Mouse (Mus musculus) urinary bladder, adult 18-20 months (tissue): ENCODE measurements around the gene Csnk1e.
"Not testable (repeated sequence)": the region's sequence is repeated elsewhere in the genome, so short reads cannot be mapped to it uniquely, and the experiment has no call there.

Source experiments
- DNase-seq, 2 experiments: peaks; one replicate each; pipeline ENCODE4 v3.0.0; 2022; ENCODE audit warnings: low spot score in 2 of 2, mixed read lengths in 2 of 2

Csnk1e gene

DNA sequence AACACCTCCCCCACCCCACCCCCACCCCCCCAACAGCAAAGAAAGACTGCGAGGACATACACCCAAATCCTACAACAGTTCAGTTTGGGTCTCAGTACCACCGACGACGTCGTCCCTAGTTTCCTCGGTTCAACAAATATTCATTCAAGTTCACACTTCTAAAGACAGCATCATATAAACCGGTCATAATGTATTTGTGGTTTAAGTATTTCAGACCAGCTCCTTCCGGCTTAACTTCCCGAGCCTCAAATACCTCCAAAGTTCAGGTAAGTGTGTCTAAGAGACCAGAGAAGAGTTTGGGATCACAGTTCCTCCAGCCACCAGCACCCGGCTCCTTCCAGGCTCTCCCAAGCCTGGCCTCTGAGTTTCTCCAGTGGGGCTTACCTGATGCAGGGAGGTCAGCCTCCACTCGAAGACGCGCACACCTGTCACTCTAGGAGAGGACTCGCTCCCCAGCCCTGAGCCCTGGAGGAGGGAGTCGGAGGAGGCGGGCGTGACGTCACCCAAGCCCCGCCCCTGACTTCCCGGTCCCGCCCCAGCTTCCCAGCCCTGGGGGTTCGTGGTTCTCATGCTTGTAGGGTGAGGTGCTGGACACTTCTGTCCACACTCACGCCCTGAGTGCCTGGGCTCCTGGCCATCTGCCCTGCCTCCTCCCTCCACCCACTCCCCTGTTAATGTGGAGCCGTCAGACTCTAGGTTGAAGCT is at the start of gene Csnk1e:
TSS of gene Csnk1e (minus strand) at position 461 of the 705 bp plus-strand sequence.
- DNase-seq: peak; percentile 73 to 77

DNA sequence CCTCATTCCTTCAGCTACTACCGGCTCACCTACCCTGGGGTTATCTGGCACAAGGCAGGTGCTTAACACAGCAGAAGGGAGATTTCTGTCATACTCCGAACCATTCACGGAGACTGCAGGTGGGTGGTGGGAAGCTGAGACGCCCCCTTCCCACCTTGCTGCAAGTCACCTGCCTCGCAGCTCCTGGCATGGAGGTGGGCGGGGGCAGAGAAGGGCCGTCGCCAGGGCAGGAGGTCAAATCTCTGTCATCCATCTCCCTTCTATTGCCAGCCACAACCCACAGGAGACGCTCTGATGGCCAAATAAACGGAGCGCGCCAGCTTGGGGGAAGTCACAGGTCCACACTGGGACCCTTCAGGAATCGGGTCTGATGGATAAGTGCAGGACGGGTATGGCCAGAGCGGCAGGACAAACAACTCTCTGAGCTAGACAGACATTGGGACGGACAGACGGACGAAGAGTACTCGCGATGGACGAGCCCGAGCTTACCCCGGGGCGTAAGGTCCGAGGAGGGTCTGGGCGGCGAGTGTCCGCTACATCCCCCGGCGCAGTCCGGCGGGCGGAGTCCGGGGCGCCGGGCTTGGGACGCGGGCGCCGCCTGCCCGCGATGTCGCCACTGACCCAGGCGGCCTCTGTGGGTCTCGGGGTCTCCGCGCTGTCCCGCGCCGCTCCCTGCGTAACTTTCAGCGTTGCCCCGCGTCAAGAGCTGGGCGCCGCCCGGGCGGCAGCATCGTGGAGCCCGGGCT is 49.5 kb upstream of the Csnk1e start, which contains the start of gene Kcnj4:
TSS of gene Kcnj4 (minus strand) at position 535 of the 746 bp plus-strand sequence.
- peak in 1 of 2 experiments; percentile 24 for DNase-seq

GRCm38 (mm10) chr15:79503438-79503837 is 48.1 kb upstream of the Csnk1e start:
- no peak for DNase-seq

GRCm38 (mm10) chr15:79502891-79503341 is 47.5 kb upstream of the Csnk1e start:
- DNase-seq: no peak

GRCm38 (mm10) chr15:79500110-79500509 is 44.7 kb upstream of the Csnk1e start:
- DNase-seq: no peak

DNA sequence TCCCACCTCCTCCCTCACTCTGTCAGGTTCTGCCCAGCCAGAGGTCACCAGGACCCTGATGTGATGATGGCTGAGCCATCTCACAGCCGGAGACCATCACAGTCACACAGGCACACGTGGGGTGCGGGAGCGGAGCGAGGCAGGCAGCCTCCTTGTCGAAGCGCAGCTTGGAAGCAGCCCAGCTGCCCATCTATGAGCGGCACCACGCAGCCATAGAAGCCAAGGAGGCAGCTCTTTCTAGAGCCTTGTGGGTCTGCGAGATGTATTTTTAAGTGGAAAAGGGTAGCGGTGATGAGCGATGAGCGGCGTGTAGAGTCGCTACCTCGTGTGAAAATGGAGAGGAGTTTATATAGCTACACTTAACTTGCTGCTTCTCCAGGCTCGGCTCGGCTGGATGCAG is 38.2 kb upstream of the Csnk1e start:
- no peak for DNase-seq

DNA sequence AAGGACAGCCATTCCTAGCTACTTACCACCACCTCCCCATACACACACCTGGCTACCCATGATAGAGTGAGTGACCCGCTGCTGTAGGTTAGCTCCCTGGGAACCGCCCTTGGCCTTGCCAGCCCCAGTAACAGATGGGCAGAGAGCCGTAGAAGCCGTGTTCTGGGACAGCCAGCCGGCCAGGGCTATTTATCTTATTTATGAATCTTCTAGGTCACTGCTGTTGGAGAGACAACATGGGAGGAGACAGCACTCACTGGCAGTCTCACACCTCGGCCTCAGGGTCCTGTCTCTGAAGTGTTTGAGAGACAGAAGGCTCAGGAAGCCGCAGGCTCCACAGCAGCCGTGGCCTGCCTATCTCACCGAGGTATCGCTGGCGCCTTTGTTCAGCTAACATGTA is 34.1 kb upstream of the Csnk1e start:
- DNase-seq: no peak

GRCm38 (mm10) chr15:79481181-79481688 is 25.9 kb upstream of the Csnk1e start:
- DNase-seq: no peak

- no peak for DNase-seq
Observed at GRCm38 (mm10) chr15:79477227-79477626, 21.9 kb upstream of the Csnk1e start.

DNA sequence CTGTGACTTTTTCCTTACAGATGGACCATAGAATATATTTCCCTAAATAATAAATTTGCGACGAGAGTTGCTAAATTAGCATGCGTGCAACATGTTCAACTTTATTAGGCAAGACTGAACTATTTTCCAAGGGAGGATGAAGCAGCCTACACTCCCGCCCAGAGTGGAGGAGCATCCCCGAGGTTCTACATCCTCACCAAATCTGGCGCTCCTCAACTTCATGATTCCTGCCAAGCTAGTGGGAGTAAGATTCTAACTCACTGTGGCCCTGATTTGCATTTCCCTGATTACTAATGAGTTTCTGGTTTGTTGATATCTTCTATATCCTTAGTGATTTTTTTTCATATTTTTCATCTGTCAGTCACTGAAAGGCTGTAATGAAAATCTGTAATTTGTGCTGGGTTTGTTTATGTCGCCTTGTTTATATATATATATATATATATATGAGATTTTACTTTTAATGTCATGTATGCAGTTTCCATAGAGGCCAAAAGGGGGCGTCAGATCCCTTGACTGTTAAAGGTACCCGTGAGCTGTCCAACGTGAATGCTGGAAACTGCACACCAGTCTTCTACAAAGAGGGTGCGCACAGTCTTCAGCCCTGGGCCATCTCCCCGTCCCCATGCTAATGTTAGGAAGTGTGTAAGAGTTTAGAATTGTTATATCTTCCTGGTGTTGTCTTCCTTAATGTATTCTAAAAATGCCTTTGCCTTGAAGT is 18.4 kb upstream of the Csnk1e start:
- DNase-seq: no peak

DNA sequence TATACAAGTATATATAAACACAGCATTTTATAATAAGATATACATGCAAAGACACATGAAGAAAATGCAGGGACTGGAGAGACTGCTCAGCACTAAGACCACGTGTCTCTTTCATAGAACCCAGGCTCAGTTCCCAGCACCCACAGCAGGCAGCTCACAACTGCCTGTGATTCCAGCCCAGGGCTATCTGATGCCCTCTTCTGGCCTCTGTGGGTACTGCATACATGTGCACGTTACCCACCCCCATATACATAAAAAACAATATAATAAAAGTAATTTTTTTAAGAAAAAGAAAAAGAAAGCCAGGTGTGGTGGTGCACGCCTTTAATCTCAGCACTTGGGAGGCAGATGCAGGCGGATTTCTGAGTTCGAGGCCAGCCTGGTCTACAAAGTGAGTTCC is 17.7 kb upstream of the Csnk1e start:
- DNase-seq: no peak

GRCm38 (mm10) chr15:79471095-79471494 is 15.7 kb upstream of the Csnk1e start:
- DNase-seq: no peak

GRCm38 (mm10) chr15:79470583-79470982 is 15.2 kb upstream of the Csnk1e start:
- no peak for DNase-seq

DNA sequence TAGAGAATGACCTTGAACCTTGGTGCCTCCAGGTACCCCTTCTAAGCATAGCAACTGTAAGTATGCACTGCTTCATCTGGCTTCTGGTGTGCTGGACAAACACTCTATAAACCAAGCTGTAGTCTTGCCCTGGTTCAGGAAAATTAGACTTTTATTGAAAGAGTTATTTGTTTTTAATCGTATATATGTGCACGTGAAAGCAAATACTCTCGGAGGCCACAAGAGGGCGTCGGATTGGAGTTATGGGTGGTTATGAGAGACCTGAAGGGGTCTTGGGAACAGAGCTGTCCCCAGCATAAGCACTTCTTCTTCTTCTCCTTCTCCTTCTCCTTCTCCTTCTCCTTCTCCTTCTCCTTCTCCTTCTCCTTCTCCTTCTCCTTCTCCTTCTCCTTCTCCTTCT is 14.2 kb upstream of the Csnk1e start:
- DNase-seq: no peak

DNA sequence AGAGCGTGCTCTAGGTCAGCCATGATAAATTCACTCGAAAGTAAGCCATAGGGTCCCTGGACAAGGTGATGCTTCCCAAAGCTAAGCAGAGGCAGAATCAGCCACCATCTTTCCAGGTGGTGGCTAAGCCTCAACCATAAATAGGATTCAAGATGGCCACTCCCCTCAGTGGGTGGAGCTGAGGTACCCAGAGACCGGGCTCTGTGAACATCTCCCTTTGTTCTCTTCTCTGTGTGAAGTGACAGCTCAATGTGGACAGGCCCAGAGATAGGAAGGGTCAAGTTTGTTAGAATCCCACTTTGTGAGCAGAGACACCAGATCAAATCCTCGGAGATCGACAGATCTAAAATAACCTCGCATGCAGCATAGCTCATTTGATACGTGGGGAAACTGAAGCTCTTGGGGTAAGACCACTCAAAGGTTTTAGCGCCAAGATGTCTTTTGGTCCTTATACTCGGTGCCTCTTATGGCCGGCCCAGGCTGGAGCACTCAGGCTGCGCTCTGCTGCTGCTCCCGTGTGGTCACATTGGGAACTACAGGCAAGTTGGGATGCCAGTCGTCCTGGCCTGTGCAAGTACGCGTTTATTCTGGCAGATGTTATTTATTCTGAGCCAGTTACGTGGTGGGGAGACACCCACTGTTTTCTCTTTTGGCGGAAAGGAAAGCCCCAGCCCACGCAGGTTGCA is 11.4 kb upstream of the Csnk1e start:
- peak; percentile 74 to 85 for DNase-seq

DNA sequence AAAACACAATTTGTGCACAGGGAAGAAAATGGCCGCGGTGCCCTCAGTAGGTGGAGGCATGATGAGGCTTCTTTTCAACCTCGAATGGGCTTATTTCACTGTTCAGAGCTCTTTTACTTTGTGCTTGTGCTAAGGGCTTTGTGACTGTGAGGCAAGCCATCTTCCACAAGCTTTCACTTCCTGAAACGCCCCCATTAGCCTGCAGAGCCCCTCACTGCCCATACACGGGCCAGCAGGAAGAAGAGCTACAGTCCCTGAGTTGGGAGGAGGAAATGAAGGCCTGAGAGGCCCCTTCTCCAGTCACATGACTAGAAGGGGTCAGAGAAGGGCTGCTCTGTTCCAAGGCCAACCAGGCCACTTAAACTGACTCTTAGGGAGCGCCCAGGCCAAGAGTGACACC is 1.2 kb upstream of the Csnk1e start:
- no peak for DNase-seq

GRCm38 (mm10) chr15:79456104-79456503 is 738 bp upstream of the Csnk1e start:
- not testable (repeated sequence) for DNase-seq

GRCm38 (mm10) chr15:79453831-79454230 is 1.5 kb downstream of the Csnk1e start:
- no peak for DNase-seq

GRCm38 (mm10) chr15:79448041-79448440 is 7.3 kb downstream of the Csnk1e start:
- no peak for DNase-seq

DNA sequence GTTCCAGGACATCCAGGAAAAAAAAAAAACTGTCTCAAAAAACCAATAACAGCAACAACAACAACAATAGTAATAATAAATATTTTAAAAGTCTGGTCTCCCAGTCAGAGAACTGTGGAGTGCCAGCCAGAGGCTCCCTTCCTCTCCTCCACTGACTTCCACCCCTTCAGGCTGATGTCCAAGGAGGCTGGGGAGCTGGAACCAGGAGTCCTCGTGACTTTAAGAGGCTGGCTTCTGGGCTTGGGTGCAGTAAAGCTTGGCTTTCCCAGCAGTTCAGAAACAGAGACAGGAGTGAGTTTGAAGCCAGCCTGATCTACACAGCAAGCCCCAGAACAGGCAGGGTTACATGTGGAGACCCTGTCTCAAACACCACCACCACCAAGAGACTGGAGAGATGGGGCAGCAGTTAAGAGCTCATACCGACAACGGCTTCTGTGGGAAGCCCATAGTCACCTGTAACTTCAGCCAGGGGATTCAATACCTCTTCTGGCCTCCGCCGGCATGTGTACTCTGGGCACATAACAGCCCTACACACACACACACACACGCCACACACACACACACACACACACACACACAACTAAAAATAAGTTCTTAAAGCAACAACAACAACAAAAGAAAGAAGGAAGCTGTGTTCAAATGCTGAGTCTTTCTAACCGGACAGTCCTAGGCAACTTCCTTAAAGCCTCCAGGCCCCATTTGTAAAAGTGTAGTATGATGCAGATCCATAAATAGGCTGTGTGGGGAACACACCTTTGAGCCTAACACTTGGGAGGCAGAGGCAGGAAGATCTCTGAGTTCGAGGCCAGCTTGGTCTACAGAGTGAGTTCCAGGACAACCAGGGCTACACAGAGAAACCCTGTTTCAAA is 9.3 kb downstream of the Csnk1e start:
- no peak for DNase-seq
